Mouse (Mus musculus) ES-E14 (cell line): ENCODE data around the gene Ssna1.
"Not testable (repeated sequence)": the region's sequence is repeated elsewhere in the genome, so short reads cannot be mapped to it uniquely, and the experiment has no call there.

ENCODE experiments used
- HCFC1 ChIP-seq: IDR thresholded peaks from 2 replicates; pipeline ENCODE4 v1.6.1; 2012; ENCODE audit warnings: low read length, inconsistent platforms, borderline replicate concordance; ENCODE audit not compliant: insufficient read depth
- MAFK ChIP-seq: IDR thresholded peaks from 2 replicates; pipeline ENCODE4 v1.6.1; 2014; ENCODE audit warnings: mild to moderate bottlenecking, low read depth, low read length, inconsistent platforms; ENCODE audit not compliant: insufficient read depth
- ZC3H11A ChIP-seq: IDR thresholded peaks from 2 replicates; pipeline ENCODE4 v1.6.1; 2012; ENCODE audit warnings: low read depth, mild to moderate bottlenecking, inconsistent platforms, low read length, borderline replicate concordance
- ZNF384 ChIP-seq: IDR thresholded peaks from 2 replicates; pipeline ENCODE4 v1.6.1; 2012; ENCODE audit warnings: low read depth, low read length, inconsistent platforms

DNA sequence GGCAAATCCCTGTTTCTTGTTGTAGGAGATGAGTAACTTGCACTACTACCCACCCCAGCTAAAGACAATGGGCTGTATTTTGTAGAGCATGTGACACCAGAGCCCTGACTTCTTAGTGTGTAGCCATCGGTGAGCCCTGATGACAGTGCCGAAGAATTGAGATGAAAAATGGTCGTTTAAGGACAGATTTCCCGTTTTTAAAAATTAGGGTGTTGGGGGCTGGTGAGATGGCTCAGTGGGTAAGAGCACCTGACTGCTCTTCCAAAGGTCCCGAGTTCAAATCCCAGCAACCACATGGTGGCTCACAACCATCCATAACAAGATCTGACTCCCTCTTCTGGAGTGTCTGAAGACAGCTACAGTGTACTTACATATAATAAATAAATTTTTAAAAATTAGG is 15.0 kb downstream of the Ssna1 start:
- not testable (repeated sequence) for TF ChIP-seq MAFK, ZNF384, HCFC1, ZC3H11A
